Mouse (Mus musculus) stomach, postnatal 0 days (tissue): ENCODE data around the gene Flrt1.

Experiments
- CTCF ChIP-seq: IDR thresholded peaks from 2 replicates; pipeline ENCODE4 v1.5.1; 2016; ENCODE audit warnings: antibody characterized with exemption, low read depth, mild to moderate bottlenecking, moderate library complexity
- EP300 ChIP-seq: optimal IDR thresholded peaks from 2 replicates; pipeline ENCODE3; 2016; ENCODE audit warnings: antibody characterized with exemption

DNA sequence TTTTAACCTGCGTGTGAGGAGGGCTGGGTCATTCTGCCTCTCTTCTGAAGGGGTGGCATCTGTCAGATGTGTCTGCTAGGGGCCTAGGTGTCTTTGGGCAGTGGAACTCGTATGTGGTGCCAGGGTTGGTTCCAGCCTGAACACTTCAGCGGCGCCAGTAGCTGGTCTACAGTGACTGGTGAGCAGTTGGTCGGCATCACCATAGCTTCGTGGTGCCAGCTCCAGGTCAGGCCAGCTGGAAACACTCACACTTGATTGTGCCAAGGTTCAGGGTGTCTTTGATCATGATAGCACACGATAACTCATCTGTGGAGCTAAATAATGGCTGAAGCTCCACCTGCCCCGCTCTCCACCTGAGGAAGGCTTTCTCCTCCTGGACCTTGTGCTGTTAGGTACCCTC, 42.6 kb downstream of the Flrt1 start:
- TF ChIP-seq CTCF, result no peak
- TF ChIP-seq EP300, result no peak
